Mouse (Mus musculus): ENCODE measurements at regions not wholly inside any gene's neighbourhood (a gene's known extent, or its start where the extent isn't known, plus 50 kb on each side); places are given as distances from the start of the nearest gene placed in this dataset.

GRCm38 (mm10) chr2:139093487-139094066 lies 400.1 kb upstream of the Sptlc3 start:
- ATAC-seq (ENCODE audit: insufficient number of reproducible peaks, low FRiP score, low TSS enrichment): no peak

DNA sequence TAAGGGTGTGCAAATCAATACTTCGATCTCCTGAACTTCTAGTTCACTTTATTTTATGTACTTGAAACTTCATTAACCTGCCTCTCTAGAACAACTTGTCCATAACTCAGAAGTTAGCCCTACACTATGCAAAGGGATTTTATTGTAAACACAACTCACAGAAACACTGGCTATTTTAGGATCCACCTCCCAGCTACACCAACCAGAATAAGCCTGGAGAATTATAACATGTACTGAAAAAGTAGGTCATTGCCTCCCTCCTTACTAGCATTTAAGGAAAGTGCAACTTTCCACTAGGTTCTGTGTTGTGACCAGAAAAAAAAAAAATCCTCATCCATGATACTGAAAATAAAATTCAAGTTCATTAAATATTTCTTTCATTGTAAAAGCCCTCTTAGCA lies 382.0 kb upstream of the Sptlc3 start:
- no peak for ATAC-seq (ENCODE audit: insufficient number of reproducible peaks, low FRiP score, low TSS enrichment)

GRCm38 (mm10) chr2:139114523-139114922 lies 379.2 kb upstream of the Sptlc3 start:
- no peak for ATAC-seq (ENCODE audit: insufficient number of reproducible peaks, low FRiP score, low TSS enrichment)

DNA sequence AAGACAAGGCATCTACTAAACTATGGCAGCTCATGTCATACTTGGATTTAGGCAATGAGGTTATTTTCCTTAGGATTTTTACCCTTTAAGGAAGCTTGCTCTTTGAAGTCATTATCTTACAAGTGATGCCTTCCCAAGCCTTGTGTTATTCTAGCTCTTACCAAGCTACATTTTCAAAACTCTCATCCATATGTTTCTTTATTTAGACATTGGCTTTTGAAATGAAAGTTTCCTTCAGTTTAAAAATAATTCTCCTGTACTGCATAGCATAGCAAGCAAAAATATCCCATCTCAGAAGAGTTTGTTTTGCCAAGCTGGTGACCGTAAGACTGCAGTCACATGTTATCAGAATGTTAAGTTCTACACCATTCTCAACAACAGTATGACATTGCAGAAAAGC lies 372.8 kb upstream of the Sptlc3 start:
- ATAC-seq (ENCODE audit: insufficient number of reproducible peaks, low FRiP score, low TSS enrichment): no peak

DNA sequence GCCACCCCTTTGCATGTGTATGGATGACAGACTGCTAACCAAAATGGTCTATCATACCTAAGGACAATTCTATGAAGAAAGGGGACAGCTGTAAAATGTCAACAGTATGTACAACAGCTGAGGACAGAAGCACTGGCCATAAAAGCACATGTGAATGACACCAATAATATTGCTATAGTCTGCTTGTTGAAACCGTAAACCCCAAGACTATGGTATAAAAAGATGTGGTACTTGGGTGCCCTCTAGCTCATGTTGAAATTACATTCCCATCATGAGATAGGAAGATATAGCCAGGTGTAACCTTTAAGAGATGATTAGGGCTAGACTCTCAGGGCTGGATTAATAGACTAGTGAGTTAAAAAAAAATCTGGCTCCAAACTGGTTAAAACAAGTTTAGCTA lies 361.6 kb upstream of the Sptlc3 start:
- ATAC-seq (ENCODE audit: insufficient number of reproducible peaks, low FRiP score, low TSS enrichment): peak; percentile 40; the same call in 1 of the 2 replicates

GRCm38 (mm10) chr2:139147004-139147403 lies 346.7 kb upstream of the Sptlc3 start:
- ATAC-seq (ENCODE audit: insufficient number of reproducible peaks, low FRiP score, low TSS enrichment): no peak

- ATAC-seq (ENCODE audit: insufficient number of reproducible peaks, low FRiP score, low TSS enrichment): 0 out of 2 replicates have a peak, but pooled peaks have one; percentile 26
Measured at GRCm38 (mm10) chr2:139179641-139180040, 314.1 kb upstream of the Sptlc3 start.

DNA sequence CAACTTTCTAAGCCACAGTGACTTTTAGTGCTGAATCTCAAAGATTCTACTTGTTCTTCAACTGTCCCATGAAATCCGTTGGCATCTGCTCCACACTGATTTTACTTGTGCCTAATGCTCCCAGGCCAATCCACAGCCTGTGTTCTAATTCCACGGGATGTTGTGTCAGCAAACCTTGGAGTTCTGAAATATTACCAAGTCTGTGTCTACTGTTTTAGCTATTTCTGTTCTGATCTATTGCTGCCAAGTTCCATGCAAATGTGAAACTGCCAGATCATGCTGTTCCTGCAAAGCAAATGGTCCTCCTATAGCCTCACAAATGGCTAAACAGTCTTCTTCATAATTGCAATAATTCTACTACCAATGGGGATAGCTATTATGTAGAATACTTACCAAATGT lies 295.4 kb upstream of the Sptlc3 start:
- ATAC-seq (ENCODE audit: insufficient number of reproducible peaks, low FRiP score, low TSS enrichment): peak; percentile 93

- ATAC-seq (ENCODE audit: insufficient number of reproducible peaks, low FRiP score, low TSS enrichment): no peak
Measured at GRCm38 (mm10) chr2:139207649-139208048, 286.1 kb upstream of the Sptlc3 start.

DNA sequence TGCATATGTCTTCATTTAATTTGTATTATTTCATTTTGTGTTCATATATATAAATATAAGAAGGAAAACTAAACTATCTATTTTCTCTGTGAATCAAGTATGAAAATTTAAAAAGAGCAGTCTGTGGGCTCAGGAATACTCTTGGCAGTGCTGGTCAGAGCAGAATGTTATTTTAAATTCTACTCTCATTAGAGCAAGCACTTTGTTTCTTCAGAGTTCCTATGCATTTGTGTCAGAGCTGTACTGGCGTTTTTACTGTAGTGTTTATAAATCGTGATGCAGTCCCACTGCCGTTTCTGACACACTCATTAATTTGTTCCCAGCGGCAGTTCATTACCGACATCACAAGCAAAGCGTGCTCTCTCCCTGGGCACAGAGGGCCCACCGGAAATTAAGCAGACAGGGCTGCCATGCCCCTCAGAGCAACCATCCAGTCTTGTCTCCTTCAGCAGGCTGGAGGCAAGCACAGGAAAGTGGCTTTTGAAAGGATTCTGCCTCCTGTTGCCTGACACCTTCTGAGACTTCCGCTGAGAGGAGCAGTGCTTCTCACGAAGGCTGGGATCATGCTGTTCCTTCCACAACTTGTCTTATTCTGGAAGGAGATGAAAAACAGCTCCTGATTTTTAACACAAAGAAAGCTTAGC lies 272.8 kb upstream of the Sptlc3 start:
- 0 out of 2 replicates have a peak, but pooled peaks have one; percentile 66 for ATAC-seq (ENCODE audit: insufficient number of reproducible peaks, low FRiP score, low TSS enrichment)

DNA sequence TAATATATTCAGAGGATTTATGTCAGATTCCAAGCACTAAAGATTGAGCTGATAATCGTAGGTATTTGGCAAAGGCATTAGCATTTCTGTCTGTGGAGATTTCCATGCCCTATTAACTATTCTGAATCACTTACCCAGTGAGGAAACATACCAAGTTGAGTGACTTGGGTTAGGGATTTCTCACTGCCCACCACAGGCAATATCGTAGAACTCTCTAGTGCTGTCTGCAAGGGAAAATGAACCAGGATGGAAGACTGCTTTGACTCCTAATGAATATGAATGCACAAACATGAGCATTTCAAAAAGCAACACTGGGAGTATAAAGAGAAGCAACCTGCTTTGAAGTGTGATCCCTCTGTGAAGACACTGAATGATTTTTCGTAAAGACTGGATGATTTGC lies 263.3 kb upstream of the Sptlc3 start:
- ATAC-seq (ENCODE audit: insufficient number of reproducible peaks, low FRiP score, low TSS enrichment): no peak

GRCm38 (mm10) chr2:139250138-139250537 lies 243.6 kb upstream of the Sptlc3 start:
- ATAC-seq (ENCODE audit: insufficient number of reproducible peaks, low FRiP score, low TSS enrichment): no peak

GRCm38 (mm10) chr2:139267119-139267518 lies 226.6 kb upstream of the Sptlc3 start:
- no peak for ATAC-seq (ENCODE audit: insufficient number of reproducible peaks, low FRiP score, low TSS enrichment)

DNA sequence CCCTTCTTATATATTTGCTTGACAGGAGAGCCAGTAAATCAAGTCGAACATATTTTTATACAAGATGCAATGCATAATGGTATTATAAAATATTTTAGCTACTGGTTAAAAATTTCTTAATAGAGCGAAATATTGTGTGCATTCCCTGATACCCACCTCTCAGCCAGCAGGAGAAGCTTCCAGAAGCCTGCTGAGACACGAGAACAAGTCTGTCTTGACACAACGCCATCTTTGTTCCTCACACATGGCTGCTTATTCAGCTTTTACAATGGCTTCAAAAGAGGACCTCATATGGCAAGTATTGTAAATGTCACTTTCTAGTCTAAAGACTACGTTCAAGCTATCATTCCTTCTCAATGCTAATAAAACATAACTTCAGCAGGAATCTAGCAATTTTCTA lies 217.1 kb upstream of the Sptlc3 start:
- 0 out of 2 replicates have a peak, but pooled peaks have one; percentile 23 for ATAC-seq (ENCODE audit: insufficient number of reproducible peaks, low FRiP score, low TSS enrichment)

- peak; percentile 98 for ATAC-seq (ENCODE audit: insufficient number of reproducible peaks, low FRiP score, low TSS enrichment)
Measured at GRCm38 (mm10) chr2:139277571-139277970, 216.1 kb upstream of the Sptlc3 start.

GRCm38 (mm10) chr2:139281056-139281455 lies 212.7 kb upstream of the Sptlc3 start:
- no peak for ATAC-seq (ENCODE audit: insufficient number of reproducible peaks, low FRiP score, low TSS enrichment)

DNA sequence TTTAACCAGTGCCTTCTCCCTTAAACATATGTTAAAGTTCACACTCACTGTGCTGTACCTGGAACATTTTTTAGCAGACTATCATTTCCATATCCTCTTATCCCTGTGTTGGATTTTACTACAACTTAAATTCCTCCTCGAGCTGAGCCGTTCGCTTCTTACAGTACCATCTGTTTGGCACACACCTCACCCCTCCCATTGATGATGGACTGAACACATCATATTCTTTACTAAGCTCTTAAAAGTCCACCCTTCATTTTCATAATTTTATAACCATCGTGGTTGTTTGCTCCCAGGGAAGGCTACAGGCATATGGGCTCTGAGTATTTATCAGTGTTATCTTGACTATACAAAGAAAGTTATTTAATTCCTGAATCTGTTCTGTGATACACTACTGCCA lies 209.4 kb upstream of the Sptlc3 start:
- peak; percentile 42; the same call in 1 of the 2 replicates for ATAC-seq (ENCODE audit: insufficient number of reproducible peaks, low FRiP score, low TSS enrichment)

GRCm38 (mm10) chr2:139286446-139286845 lies 207.3 kb upstream of the Sptlc3 start:
- ATAC-seq (ENCODE audit: insufficient number of reproducible peaks, low FRiP score, low TSS enrichment): no peak

- ATAC-seq (ENCODE audit: insufficient number of reproducible peaks, low FRiP score, low TSS enrichment): no peak
Measured at GRCm38 (mm10) chr2:139298541-139299152, 195.1 kb upstream of the Sptlc3 start.

DNA sequence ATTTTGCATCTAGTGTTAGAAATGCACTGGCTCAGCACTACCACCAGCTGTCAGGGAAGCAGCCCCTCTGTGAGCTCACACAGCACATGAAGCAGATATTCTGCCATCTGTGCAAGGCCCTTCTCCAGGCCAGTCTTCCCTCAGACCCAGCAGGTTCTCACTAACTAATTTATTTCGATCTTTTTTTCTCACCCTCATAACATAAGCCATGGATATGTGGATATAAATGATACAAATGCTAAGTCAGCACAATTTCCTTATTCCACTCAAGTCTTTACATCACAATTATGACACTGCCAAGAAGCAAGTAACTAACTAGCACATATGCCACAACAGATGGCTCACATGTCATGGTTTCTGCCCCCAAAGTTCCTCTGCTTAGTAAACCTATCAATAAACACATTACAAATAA lies 182.3 kb upstream of the Sptlc3 start:
- ATAC-seq (ENCODE audit: insufficient number of reproducible peaks, low FRiP score, low TSS enrichment): peak; percentile 96

GRCm38 (mm10) chr2:139312053-139312452 lies 181.7 kb upstream of the Sptlc3 start:
- no peak for ATAC-seq (ENCODE audit: insufficient number of reproducible peaks, low FRiP score, low TSS enrichment)

DNA sequence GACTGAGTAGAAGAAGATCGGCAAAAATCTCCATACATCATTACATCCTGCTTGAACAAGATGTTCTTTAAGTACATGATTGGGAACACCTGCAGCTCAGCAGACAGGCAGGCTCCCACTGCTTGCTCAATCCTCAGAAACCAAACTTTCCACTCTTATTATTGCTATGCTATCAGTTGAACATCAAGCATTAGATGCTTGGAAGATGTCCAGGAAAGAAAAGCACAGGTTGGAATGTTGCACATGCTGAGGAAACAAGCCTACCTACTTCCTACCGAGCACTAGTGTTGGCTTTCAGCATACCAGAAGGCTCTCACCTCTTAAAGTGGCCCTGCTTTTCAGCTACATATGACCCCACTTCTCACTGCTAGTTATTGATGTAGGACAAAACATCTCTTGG lies 171.2 kb upstream of the Sptlc3 start:
- ATAC-seq (ENCODE audit: insufficient number of reproducible peaks, low FRiP score, low TSS enrichment): peak; percentile 45; the same call in 1 of the 2 replicates
